Mouse (Mus musculus) intestine, embryonic 16.5 days (tissue): ENCODE results near the gene Sik3. TPM values are rescaled to one million over a fixed set of nuclear protein-coding genes. Genes with fewer than 3 reads are reported as not detected.

Experiments used
- ATAC-seq: fragments of 200-750 bp; cut with Nextera tagmentation; 2 replicates; pipeline ENCODE4 v1.8.0; 2017; ENCODE audit warnings: moderate TSS enrichment, moderate library complexity
- H3K27ac ChIP-seq: fragments of 300-500 bp; sonication (generic); 2 replicates; pipeline ENCODE4 v1.5.1; 2014; ENCODE audit warnings: mild to moderate bottlenecking, low read length
- H3K27me3 ChIP-seq: fragments of 300-500 bp; sonication (generic); replicated peaks from 2 replicates; pipeline ENCODE4 v1.6.1; 2014; ENCODE audit warnings: low read length, control low read depth, mixed read lengths; ENCODE audit not compliant: control insufficient read depth, insufficient read depth
- H3K36me3 ChIP-seq: fragments of 300-500 bp; sonication (generic); 2 replicates; pipeline ENCODE4 v1.6.1; 2014; ENCODE audit warnings: low read length, control low read depth; ENCODE audit not compliant: control insufficient read depth, insufficient read depth
- H3K4me1 ChIP-seq: fragments of 300-500 bp; sonication (generic); 2 replicates; pipeline ENCODE4 v1.6.1; 2014; ENCODE audit warnings: low read length, control low read depth, mixed read lengths; ENCODE audit not compliant: control insufficient read depth, insufficient read depth
- H3K4me2 ChIP-seq: fragments of 300-500 bp; sonication (generic); 2 replicates; pipeline ENCODE4 v1.6.1; 2014; ENCODE audit warnings: low read depth, low read length, control low read depth
- H3K4me3 ChIP-seq: fragments of 300-500 bp; sonication (generic); 2 replicates; pipeline ENCODE4 v1.5.1; 2014; ENCODE audit warnings: mild to moderate bottlenecking, low read length
- H3K9ac ChIP-seq: fragments of 300-500 bp; sonication (generic); 2 replicates; pipeline ENCODE4 v1.6.1; 2014; ENCODE audit warnings: low read depth, low read length
- H3K9me3 ChIP-seq: fragments of 300-500 bp; sonication (generic); 2 replicates; pipeline ENCODE4 v1.6.1; 2016; ENCODE audit warnings: low read length, control low read depth; ENCODE audit not compliant: control insufficient read depth
- WGBS: fragments of 180-500 bp; shearing (Covaris S2); extraction: QIAGEN DNeasy Blood & Tissue Kit; methylation state at CpG from one replicate; pipeline ENCODE4 v1.1.7; 2014; 5-methylcytosine and 5-hydroxymethylcytosine counted together
- polyA plus RNA-seq: library from polyadenylated mRNA; unstranded; fragments of >200 nt; fragmentation: Nextera tagmentation; extraction: Ambion mirVana; gene quantifications from 2 replicates; pipeline ENCODE4 v1.2.1, GENCODE M21; 2015

The Sik3 gene
- polyA plus RNA-seq, 1 experiment from 2014 or later = 5.2 TPM

GRCm38 (mm10) chr9:46191644-46192043 lies 179.0 kb downstream of the Sik3 start:
- WGBS = 21% methylated on average over 1 of the region's 1 CpGs
- Histone ChIP-seq H3K4me1 (no peaks in the 10 kb centered on the region), H3K27ac (no peak overlapping the region), H3K27me3 (no peaks in the 10 kb centered on the region), H3K4me2 (no peak overlapping the region), H3K9ac (no peak overlapping the region), H3K9me3 (no peaks in the 10 kb centered on the region), H3K4me3 (no peak overlapping the region), H3K36me3 (no peaks in the 10 kb centered on the region; the same call in 1 of the 2 replicates)
- ATAC-seq = no peak

GRCm38 (mm10) chr9:46192642-46193041 lies 180.0 kb downstream of the Sik3 start:
- H3K9me3 ChIP-seq = no peaks in the 10 kb centered on the region
- H3K4me3 ChIP-seq = no peak overlapping the region
- H3K4me2 ChIP-seq = no peak overlapping the region
- H3K36me3 ChIP-seq = no peaks in the 10 kb centered on the region; the same call in 1 of the 2 replicates
- H3K9ac ChIP-seq = no peak overlapping the region
- 83% methylated on average over 6 of the region's 6 CpGs for WGBS
- H3K27me3 ChIP-seq = no peaks in the 10 kb centered on the region
- no peak overlapping the region for H3K27ac ChIP-seq
- no peaks in the 10 kb centered on the region for H3K4me1 ChIP-seq
- ATAC-seq = no peak

DNA sequence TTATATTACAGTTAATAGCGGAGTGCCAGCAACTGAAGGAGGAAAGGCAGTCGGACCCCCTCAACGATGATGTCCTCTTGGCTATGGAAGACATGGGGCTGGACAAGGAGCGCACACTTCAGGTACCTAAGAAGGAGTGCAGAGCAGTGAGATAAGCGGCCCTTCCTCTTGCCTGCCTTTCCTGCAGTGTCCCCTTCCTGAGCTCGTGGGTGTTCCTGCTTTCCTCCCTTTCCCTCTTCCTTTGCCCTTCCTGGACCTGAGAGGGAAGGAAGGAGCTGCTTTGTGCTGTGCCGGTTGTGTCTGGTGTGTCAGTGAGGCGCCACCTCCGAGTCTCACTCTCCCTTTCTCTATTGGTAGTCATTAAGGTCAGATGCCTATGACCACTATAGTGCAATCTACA lies 182.2 kb downstream of the Sik3 start:
- Histone ChIP-seq H3K9me3 (no peaks in the 10 kb centered on the region), H3K4me3 (no peak overlapping the region), H3K4me1 (no peaks in the 10 kb centered on the region), H3K27ac (no peak overlapping the region), H3K27me3 (no peaks in the 10 kb centered on the region), H3K36me3 (no peaks in the 10 kb centered on the region; the same call in 1 of the 2 replicates), H3K9ac (no peak overlapping the region), H3K4me2 (no peak overlapping the region)
- ATAC-seq = no peak
- WGBS = 83% methylated on average over 9 of the region's 9 CpGs

GRCm38 (mm10) chr9:46196699-46197169 lies 184.1 kb downstream of the Sik3 start:
- no peaks in the 10 kb centered on the region for H3K27me3 ChIP-seq
- H3K9me3 ChIP-seq = no peaks in the 10 kb centered on the region
- no peak for ATAC-seq
- no peak overlapping the region for H3K4me3 ChIP-seq
- no peaks in the 10 kb centered on the region for H3K4me1 ChIP-seq
- H3K9ac ChIP-seq = no peak overlapping the region
- H3K27ac ChIP-seq = no peak overlapping the region
- no peak overlapping the region for H3K4me2 ChIP-seq
- WGBS = 71% methylated on average over 12 of the region's 12 CpGs
- no peaks in the 10 kb centered on the region; the same call in none of the 2 replicates for H3K36me3 ChIP-seq

DNA sequence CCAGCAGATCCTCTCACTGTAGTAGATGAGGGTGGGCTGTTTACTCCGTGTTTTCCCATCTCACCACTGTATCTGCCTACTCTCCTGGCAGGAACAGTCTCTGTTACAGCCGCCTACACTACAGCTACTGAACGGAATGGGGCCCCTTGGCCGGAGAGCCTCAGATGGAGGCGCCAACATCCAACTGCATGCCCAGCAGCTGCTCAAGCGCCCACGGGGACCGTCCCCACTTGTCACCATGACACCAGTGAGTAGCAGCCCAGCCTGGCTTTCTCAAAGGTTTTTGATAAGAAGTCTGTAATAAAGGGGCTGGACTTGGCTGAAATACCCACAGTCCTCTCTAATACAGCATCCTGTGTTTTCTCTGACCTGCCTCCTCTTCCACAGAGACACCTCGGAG lies 185.8 kb downstream of the Sik3 start:
- Histone ChIP-seq H3K4me3 (no peak overlapping the region), H3K4me2 (no peak overlapping the region), H3K36me3 (no peaks in the 10 kb centered on the region; the same call in none of the 2 replicates), H3K9me3 (no peaks in the 10 kb centered on the region), H3K27me3 (no peaks in the 10 kb centered on the region), H3K4me1 (no peaks in the 10 kb centered on the region), H3K9ac (no peak overlapping the region), H3K27ac (no peak overlapping the region)
- 89% methylated on average over 9 of the region's 9 CpGs for WGBS
- no peak for ATAC-seq

GRCm38 (mm10) chr9:46198936-46199335 lies 186.3 kb downstream of the Sik3 start:
- Histone ChIP-seq H3K27ac (no peak overlapping the region), H3K4me1 (no peaks in the 10 kb centered on the region), H3K9ac (no peak overlapping the region), H3K4me3 (no peak overlapping the region), H3K9me3 (no peaks in the 10 kb centered on the region), H3K4me2 (no peak overlapping the region), H3K36me3 (no peaks in the 10 kb centered on the region; the same call in none of the 2 replicates), H3K27me3 (no peaks in the 10 kb centered on the region)
- WGBS = 86% methylated on average over 7 of the region's 7 CpGs
- no peak for ATAC-seq

DNA sequence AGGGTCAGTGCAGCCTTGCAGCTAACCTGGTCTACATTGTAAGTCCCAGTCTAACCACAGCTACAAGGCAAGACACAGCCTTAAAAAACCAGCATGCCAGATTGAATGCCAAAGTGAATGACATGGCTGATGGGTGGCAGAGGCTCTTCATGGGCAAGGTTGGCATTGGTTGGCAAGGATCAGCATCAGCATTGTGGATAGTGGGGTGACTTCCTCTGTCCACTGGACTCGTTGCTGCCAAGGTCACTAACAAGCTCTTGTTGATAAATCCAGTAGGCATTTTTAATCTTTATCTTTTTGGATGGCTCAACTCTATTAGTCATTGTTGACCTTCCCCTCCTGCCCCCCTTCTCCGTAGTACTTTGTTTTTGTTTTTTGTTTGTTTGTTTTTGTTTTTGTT lies 187.0 kb downstream of the Sik3 start:
- H3K27ac ChIP-seq = no peak overlapping the region
- H3K4me2 ChIP-seq = no peak overlapping the region
- peaks cover 4% of the 10 kb centered on the region for H3K36me3 ChIP-seq
- no peak for ATAC-seq
- 78% methylated on average over 2 of the region's 2 CpGs for WGBS
- H3K9ac ChIP-seq = no peak overlapping the region
- no peak overlapping the region for H3K4me3 ChIP-seq
- 0 out of 2 replicates have a peak, but pooled peaks cover under 1% of the 10 kb centered on the region for H3K4me1 ChIP-seq
- H3K27me3 ChIP-seq = no peaks in the 10 kb centered on the region
- no peaks in the 10 kb centered on the region for H3K9me3 ChIP-seq

- Histone ChIP-seq H3K27me3 (no peaks in the 10 kb centered on the region), H3K4me1 (peaks cover 17% of the 10 kb centered on the region), H3K4me3 (no peak overlapping the region), H3K36me3 (peaks cover 9% of the 10 kb centered on the region; the same call in 1 of the 2 replicates), H3K9me3 (no peaks in the 10 kb centered on the region), H3K9ac (no peak overlapping the region), H3K4me2 (no peak overlapping the region), H3K27ac (peak overlapping the region; percentile 93)
- 42% methylated on average over 10 of the region's 10 CpGs for WGBS
- ATAC-seq = peak; percentile 97
Observed at GRCm38 (mm10) chr9:46206834-46207500, 194.3 kb downstream of the Sik3 start.

DNA sequence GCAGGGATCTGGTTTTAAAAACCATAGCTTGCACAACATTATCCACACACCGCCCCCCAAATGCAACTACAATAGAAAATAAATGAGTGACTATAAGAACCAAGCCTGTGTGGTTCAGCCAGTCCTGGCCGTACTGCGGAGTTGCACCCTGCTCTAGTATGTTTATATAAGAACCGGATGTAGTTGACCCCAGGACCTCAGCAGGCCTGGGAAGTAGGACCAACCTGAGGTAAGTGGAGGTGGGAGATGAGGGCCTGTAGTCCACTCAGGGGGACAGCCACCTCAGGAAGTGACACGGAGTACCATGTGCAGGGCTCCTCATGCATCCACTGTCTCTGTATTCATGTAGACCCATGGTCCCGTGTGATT lies 194.9 kb downstream of the Sik3 start:
- Histone ChIP-seq H3K9me3 (no peaks in the 10 kb centered on the region), H3K27ac (peak overlapping the region; percentile 82), H3K4me3 (no peak overlapping the region), H3K9ac (no peak overlapping the region), H3K4me2 (no peak overlapping the region), H3K4me1 (peaks cover 17% of the 10 kb centered on the region), H3K36me3 (peaks cover 14% of the 10 kb centered on the region; the same call in 1 of the 2 replicates), H3K27me3 (no peaks in the 10 kb centered on the region)
- 49% methylated on average over 6 of the region's 6 CpGs for WGBS
- peak; percentile 26 for ATAC-seq
